ENCODE assay signal across 17 mouse cellular contexts in genomic region chr12:112917906-112918305, GRCm38 (mm10). TPM values are rescaled to one million over a fixed set of nuclear protein-coding genes. Genes with fewer than 3 reads are reported as not detected.
DNase-seq lines count a peak whose midpoint lies in the region; ATAC-seq and TF ChIP-seq lines count a peak whose summit lies in the region.
"Had no signal": no experiment of that assay in that cellular context is flagged by ENCODE, and none has a peak within 500 bp of the region (broad histone marks: within the 10 kb centered on the region; RNA-seq: fewer than 3 reads in every experiment).

No protein-coding gene starts in this region.

- DNase-seq in heart, adult 9 months (ENCODE audit: low spot score in 2 of 2) = peak; percentile 51 to 68
- DNase-seq in heart, postnatal 10 days = no peak
- DNase-seq in liver, postnatal 0 days = no peak
- no peak for DNase-seq in liver, embryonic 11.5 days (ENCODE audit: low spot score)
- no peak for DNase-seq in thymus, postnatal 10 days (ENCODE audit: low spot score in 2 of 2)
- DNase-seq: adrenal gland, postnatal 10 days; cerebellum, postnatal 36 days; layer of hippocampus, adult 9-11 months; liver, embryonic 13.5 days had no signal

- intact Hi-C loops in heart, postnatal 10 days (cut with DNase I) = loop anchor here (5.0 kb wide), 1 partner anchor 41 kb away; no protein-coding TSS in a partner anchor

- H3K27ac ChIP-seq in liver, postnatal 0 days (ENCODE audit: low read depth) = no peak overlapping the region
- H3K27ac ChIP-seq in liver, embryonic 11.5 days (ENCODE audit: low read depth, low read length) = no peak overlapping the region
- H3K27ac ChIP-seq: hindbrain, embryonic 13.5 days; liver, embryonic 13.5 days had no signal

- no peaks in the 10 kb centered on the region; the same call in 1 of the 2 replicates for H3K4me1 ChIP-seq in liver, postnatal 0 days (ENCODE audit: insufficient read depth)
- no peaks in the 10 kb centered on the region for H3K4me1 ChIP-seq in liver, embryonic 11.5 days (replicated peaks; ENCODE audit: control insufficient read depth, insufficient read depth, low read length)

- no peak for TF ChIP-seq CTCF in liver, postnatal 0 days (IDR thresholded peaks at IDR 0.05; ENCODE audit: low read depth)

- no peaks in the 10 kb centered on the region for H3K9me3 ChIP-seq in liver, postnatal 0 days (ENCODE audit: low read length)
- H3K9me3 ChIP-seq in liver, embryonic 11.5 days (ENCODE audit: control insufficient read depth, low read length) = no peaks in the 10 kb centered on the region
- H3K9me3 ChIP-seq: G1E; hindbrain, embryonic 13.5 days; liver, embryonic 13.5 days; midbrain, embryonic 10.5 days had no signal

- 33% methylated on average over 8 of the region's 8 CpGs for WGBS in liver, postnatal 0 days (ENCODE audit: insufficient replicate concordance)
- WGBS in liver, embryonic 11.5 days = 35% methylated on average over 8 of the region's 8 CpGs

- H3K36me3 ChIP-seq in liver, postnatal 0 days (replicated peaks; ENCODE audit: insufficient read depth, low read length) = no peaks in the 10 kb centered on the region
- no peaks in the 10 kb centered on the region for H3K36me3 ChIP-seq in liver, embryonic 11.5 days (ENCODE audit: control insufficient read depth, insufficient read depth, low read length)
- H3K36me3 ChIP-seq: G1E; liver, embryonic 13.5 days had no signal

- no peak overlapping the region for H3K4me3 ChIP-seq in liver, postnatal 0 days (ENCODE audit: low read depth, low read length)
- no peak overlapping the region for H3K4me3 ChIP-seq in liver, embryonic 11.5 days (ENCODE audit: low read depth, low read length)
- H3K4me3 ChIP-seq: hindbrain, embryonic 13.5 days; liver, embryonic 13.5 days; midbrain, embryonic 10.5 days had no signal

- ATAC-seq in liver, postnatal 0 days = no peak
- ATAC-seq in liver, embryonic 11.5 days (replicated peaks; ENCODE audit: low FRiP score) = no peak
- peak; percentile 18 for ATAC-seq in granulocyte monocyte progenitor cell, adult 5-6 weeks (replicated peaks; ENCODE audit: poor library complexity, severe bottlenecking)
- peak; percentile 17; the same call in 1 of the 2 replicates for ATAC-seq in megakaryocyte progenitor cell, adult 5-6 weeks (replicated peaks; ENCODE audit: poor library complexity)
- ATAC-seq: forebrain, embryonic 14.5 days; intestine, embryonic 16.5 days had no signal

- no peak for TF ChIP-seq EP300 in liver, postnatal 0 days (IDR thresholded peaks at IDR 0.05; ENCODE audit: low read depth)

- no peaks in the 10 kb centered on the region for H3K27me3 ChIP-seq in liver, postnatal 0 days (ENCODE audit: insufficient read depth, low read length)
- peaks cover 7% of the 10 kb centered on the region for H3K27me3 ChIP-seq in liver, embryonic 11.5 days (replicated peaks; ENCODE audit: control insufficient read depth, insufficient read depth, low read length)
- H3K27me3 ChIP-seq: hindbrain, embryonic 13.5 days; liver, embryonic 13.5 days had no signal

- peak overlapping the region; percentile 13; the same call in 1 of the 2 replicates for H3K4me2 ChIP-seq in liver, postnatal 0 days (ENCODE audit: low read depth, low read length)
- H3K4me2 ChIP-seq in liver, embryonic 11.5 days = no peak overlapping the region
- H3K4me2 ChIP-seq: hindbrain, embryonic 13.5 days; liver, embryonic 13.5 days had no signal

- H3K9ac ChIP-seq in liver, postnatal 0 days (replicated peaks) = no peak overlapping the region
- no peak overlapping the region for H3K9ac ChIP-seq in liver, embryonic 11.5 days (ENCODE audit: low read depth, low read length)
- H3K9ac ChIP-seq: hindbrain, embryonic 13.5 days; liver, embryonic 13.5 days had no signal

RNA-seq across cellular contexts. Expression of gene Jag2, which starts 11.7 kb away (rescaled TPM):
- 10 to 100 TPM; 36.1 to 38.5 TPM for total RNA-seq in heart, postnatal 10 days (2021)
- 0.14 and 0.22 TPM in 2 replicates for polyA plus RNA-seq in liver, postnatal 0 days (2015; fragmentation: Nextera tagmentation; extraction: Ambion mirVana)
- 0.39 and 1.4 TPM in 2 replicates for polyA plus RNA-seq in liver, embryonic 11.5 days (2014; fragmentation: Nextera tagmentation; extraction: Ambion mirVana)
- 0.95 and 1.0 TPM in 2 replicates for total RNA-seq in granulocyte monocyte progenitor cell, adult 5-6 weeks (2014; fragmentation: Nextera tagmentation)
- 0.22 and 1.4 TPM in 2 replicates for total RNA-seq in granulocyte monocyte progenitor cell, adult 5-6 weeks (2017)
- 0.64 and 0.78 TPM in 2 replicates for total RNA-seq in megakaryocyte progenitor cell, adult 5-6 weeks (2015)
- total RNA-seq in megakaryocyte progenitor cell, adult 5-6 weeks (2017) = 2.4 and 4.5 TPM in 2 replicates

RNA-seq across cellular contexts. Expression of gene Nudt14, which starts 24.0 kb away (rescaled TPM):
- 10 to 100 TPM; 11.7 to 11.8 TPM for total RNA-seq in heart, postnatal 10 days (2021)
- 30.0 and 30.6 TPM in 2 replicates for polyA plus RNA-seq in liver, postnatal 0 days (2015; fragmentation: Nextera tagmentation; extraction: Ambion mirVana)
- polyA plus RNA-seq in liver, embryonic 11.5 days (2014; fragmentation: Nextera tagmentation; extraction: Ambion mirVana) = 38.4 and 43.2 TPM in 2 replicates
- total RNA-seq in granulocyte monocyte progenitor cell, adult 5-6 weeks (2014; fragmentation: Nextera tagmentation) = 15.9 and 33.3 TPM in 2 replicates
- total RNA-seq in granulocyte monocyte progenitor cell, adult 5-6 weeks (2017) = 16.6 and 25.4 TPM in 2 replicates
- total RNA-seq in megakaryocyte progenitor cell, adult 5-6 weeks (2015) = 12.6 and 13.4 TPM in 2 replicates
- total RNA-seq in megakaryocyte progenitor cell, adult 5-6 weeks (2017) = 14.8 TPM in 2 replicates

RNA-seq across cellular contexts. Expression of gene Gpr132, which starts 49.9 kb away (rescaled TPM):
- under 1 TPM; 0.17 to 0.19 TPM for total RNA-seq in heart, postnatal 10 days (2021)
- polyA plus RNA-seq in liver, postnatal 0 days (2015; fragmentation: Nextera tagmentation; extraction: Ambion mirVana) = 0.26 and 0.34 TPM in 2 replicates
- 0.53 and 0.62 TPM in 2 replicates for polyA plus RNA-seq in liver, embryonic 11.5 days (2014; fragmentation: Nextera tagmentation; extraction: Ambion mirVana)
- total RNA-seq in granulocyte monocyte progenitor cell, adult 5-6 weeks (2014; fragmentation: Nextera tagmentation) = 10.4 and 20.5 TPM in 2 replicates
- total RNA-seq in granulocyte monocyte progenitor cell, adult 5-6 weeks (2017) = 5.8 and 6.2 TPM in 2 replicates
- total RNA-seq in megakaryocyte progenitor cell, adult 5-6 weeks (2015) = 11.4 and 14.1 TPM in 2 replicates
- 5.7 and 6.1 TPM in 2 replicates for total RNA-seq in megakaryocyte progenitor cell, adult 5-6 weeks (2017)
- total RNA-seq: left cerebral cortex, postnatal 25 days had no signal
- polyA plus RNA-seq: forebrain, embryonic 14.5 days; hindbrain, embryonic 13.5 days; midbrain, embryonic 10.5 days had no signal

RNA-seq across cellular contexts. Expression of gene Btbd6, which starts 58.4 kb away (rescaled TPM):
- 10 to 100 TPM; 22.9 to 24.5 TPM for total RNA-seq in heart, postnatal 10 days (2021)
- 4.1 and 4.7 TPM in 2 replicates for polyA plus RNA-seq in liver, postnatal 0 days (2015; fragmentation: Nextera tagmentation; extraction: Ambion mirVana)
- 12.3 and 12.4 TPM in 2 replicates for polyA plus RNA-seq in liver, embryonic 11.5 days (2014; fragmentation: Nextera tagmentation; extraction: Ambion mirVana)
- 2.4 and 10.5 TPM in 2 replicates for total RNA-seq in granulocyte monocyte progenitor cell, adult 5-6 weeks (2014; fragmentation: Nextera tagmentation)
- 3.3 and 6.8 TPM in 2 replicates for total RNA-seq in granulocyte monocyte progenitor cell, adult 5-6 weeks (2017)
- 7.7 and 9.5 TPM in 2 replicates for total RNA-seq in megakaryocyte progenitor cell, adult 5-6 weeks (2015)
- 5.2 and 6.4 TPM in 2 replicates for total RNA-seq in megakaryocyte progenitor cell, adult 5-6 weeks (2017)

Comparison
In these comparisons a context has a peak if more than half of its experiments do, and no peak if none do; other contexts are left out.
1. DNase-seq: peak in heart, adult 9 months (2 of 2); none in heart, postnatal 10 days (0 of 2), liver, postnatal 0 days (single experiment), liver, embryonic 11.5 days (single experiment) and thymus, postnatal 10 days (0 of 2).
2. ATAC-seq: peak in granulocyte monocyte progenitor cell, adult 5-6 weeks (single experiment) and megakaryocyte progenitor cell, adult 5-6 weeks (single experiment); none in liver, postnatal 0 days (single experiment) and liver, embryonic 11.5 days (single experiment).
3. RNA of gene Jag2, which starts 11.7 kb away (total RNA-seq): 36.1 to 38.5 TPM in heart, postnatal 10 days; 0.64 to 4.5 TPM in megakaryocyte progenitor cell, adult 5-6 weeks and 0.22 to 1.4 TPM in granulocyte monocyte progenitor cell, adult 5-6 weeks; every median in the first group is over 4 times any median in the second.
4. RNA of gene Gpr132, which starts 49.9 kb away (total RNA-seq): 5.7 to 14.1 TPM in megakaryocyte progenitor cell, adult 5-6 weeks and 5.8 to 20.5 TPM in granulocyte monocyte progenitor cell, adult 5-6 weeks; 0.17 to 0.19 TPM in heart, postnatal 10 days; every median in the first group is over 4 times any median in the second.